Mouse (Mus musculus) stomach, embryonic 15.5 days (tissue): Measurements from ENCODE around the gene Cacna2d3. TPM values are rescaled to one million over a fixed set of nuclear protein-coding genes. Genes with fewer than 3 reads are reported as not detected.

Experiments
- ATAC-seq: fragments of 200-750 bp; cut with Nextera tagmentation; 2 replicates; pipeline ENCODE4 v1.8.0; 2017; ENCODE audit warnings: low read depth, moderate number of reproducible peaks, moderate TSS enrichment; ENCODE audit not compliant: insufficient read depth, low FRiP score
- H3K27ac ChIP-seq: fragments of 300-500 bp; sonication (generic); 2 replicates; pipeline ENCODE4 v1.5.1; 2015; ENCODE audit warnings: mild to moderate bottlenecking, inconsistent platforms
- H3K27me3 ChIP-seq: fragments of 300-500 bp; sonication (generic); replicated peaks from 2 replicates; pipeline ENCODE4 v1.6.1; 2015; ENCODE audit warnings: inconsistent platforms
- H3K36me3 ChIP-seq: fragments of 300-500 bp; sonication (generic); 2 replicates; pipeline ENCODE4 v1.6.1; 2015; ENCODE audit warnings: inconsistent platforms
- H3K4me1 ChIP-seq: fragments of 300-500 bp; sonication (generic); 2 replicates; pipeline ENCODE4 v1.6.1; 2015; ENCODE audit warnings: inconsistent platforms
- H3K4me2 ChIP-seq: fragments of 300-500 bp; sonication (generic); 2 replicates; pipeline ENCODE4 v1.6.1; 2015; ENCODE audit warnings: mild to moderate bottlenecking, inconsistent platforms
- H3K4me3 ChIP-seq: fragments of 300-500 bp; sonication (generic); replicated peaks from 2 replicates; pipeline ENCODE4 v1.5.1; 2015; ENCODE audit warnings: inconsistent platforms
- H3K9ac ChIP-seq: fragments of 300-500 bp; sonication (generic); 2 replicates; pipeline ENCODE4 v1.6.1; 2015; ENCODE audit warnings: inconsistent platforms
- H3K9me3 ChIP-seq: fragments of 300-500 bp; sonication (generic); 2 replicates; pipeline ENCODE4 v1.6.1; 2016; ENCODE audit warnings: inconsistent platforms
- WGBS: fragments of 180-500 bp; shearing (Covaris S2); methylation state at CpG from one replicate; pipeline ENCODE4 v1.1.7; 2015; 5-methylcytosine and 5-hydroxymethylcytosine counted together
- polyA plus RNA-seq: library from polyadenylated mRNA; unstranded; fragments of >200 nt; fragmentation: Nextera tagmentation; extraction: Ambion mirVana; gene quantifications from 2 replicates; pipeline ENCODE4 v1.2.1, GENCODE M21; 2015

Gene Cacna2d3
- polyA plus RNA-seq, 1 experiment from 2014 or later, result 1.6 TPM

DNA sequence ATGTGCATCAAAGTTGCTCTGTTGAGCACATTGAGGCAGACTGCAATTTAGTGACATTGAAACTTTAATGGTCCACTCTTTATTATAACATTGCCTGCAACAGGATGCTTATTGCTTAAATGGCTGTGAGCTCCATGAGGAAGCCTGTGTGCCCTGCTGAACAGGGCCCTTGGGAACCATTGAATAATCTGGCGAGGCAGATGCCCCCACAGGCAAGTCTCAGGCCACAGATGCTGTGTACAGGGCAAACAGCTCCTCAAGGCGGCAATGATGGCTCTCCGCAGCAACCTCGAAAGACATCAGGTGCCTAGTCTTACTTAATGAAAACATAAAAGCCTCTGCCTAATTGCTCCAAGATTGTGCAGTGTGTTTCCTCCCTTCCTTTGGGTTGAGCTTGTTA, 371.0 kb downstream of the Cacna2d3 start:
- 74% methylated on average over 4 of the region's 4 CpGs for WGBS
- Histone ChIP-seq H3K27me3 (no peaks in the 10 kb centered on the region), H3K27ac (no peak overlapping the region), H3K36me3 (no peaks in the 10 kb centered on the region), H3K9ac (no peak overlapping the region), H3K9me3 (no peaks in the 10 kb centered on the region), H3K4me2 (no peak overlapping the region), H3K4me3 (no peak overlapping the region), H3K4me1 (no peaks in the 10 kb centered on the region)
- ATAC-seq, result no peak

DNA sequence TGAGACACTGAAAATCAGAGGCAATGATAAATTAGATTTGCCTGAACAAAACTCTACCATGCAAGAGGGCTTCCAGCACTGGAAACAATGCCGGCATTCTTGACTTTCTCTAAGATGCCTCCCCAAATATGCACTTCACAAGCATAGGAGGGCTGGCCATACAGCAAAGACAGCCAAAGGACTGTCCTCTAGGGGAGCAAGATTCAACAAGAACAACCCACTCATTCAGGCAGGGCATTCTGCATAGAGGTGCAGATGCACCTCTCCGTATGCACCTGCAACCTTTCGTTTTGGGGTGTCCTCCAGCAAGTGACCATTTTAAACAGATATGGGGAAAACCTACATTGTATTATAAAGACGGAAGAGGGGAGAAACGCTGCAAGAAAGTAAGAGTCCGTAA, 380.1 kb downstream of the Cacna2d3 start:
- Histone ChIP-seq H3K36me3 (no peaks in the 10 kb centered on the region), H3K4me1 (no peaks in the 10 kb centered on the region), H3K4me3 (no peak overlapping the region), H3K27ac (no peak overlapping the region), H3K27me3 (no peaks in the 10 kb centered on the region), H3K9ac (no peak overlapping the region), H3K4me2 (no peak overlapping the region), H3K9me3 (no peaks in the 10 kb centered on the region)
- WGBS, result 81% methylated on average over 6 of the region's 6 CpGs
- no peak for ATAC-seq

DNA sequence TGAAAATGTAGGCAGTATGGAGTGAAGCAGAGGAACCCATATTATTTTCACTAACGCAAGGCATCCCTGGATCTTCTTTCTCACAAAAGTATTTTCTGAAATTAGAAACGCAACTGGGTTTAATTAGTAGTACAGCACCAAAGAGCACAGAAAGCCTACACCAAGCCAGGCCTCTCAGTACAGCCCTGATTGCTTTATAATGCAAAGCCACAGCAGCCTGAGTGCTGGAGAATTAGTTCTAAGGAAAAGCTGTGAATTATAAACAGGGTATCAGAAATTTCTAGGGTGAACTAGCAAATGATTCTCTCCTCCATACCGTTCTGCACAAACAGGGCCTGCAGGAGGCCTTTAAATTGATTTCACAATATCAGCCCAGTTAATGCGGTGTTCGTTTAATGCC, 380.9 kb downstream of the Cacna2d3 start:
- no peaks in the 10 kb centered on the region for H3K9me3 ChIP-seq
- H3K36me3 ChIP-seq, result no peaks in the 10 kb centered on the region
- H3K4me2 ChIP-seq, result no peak overlapping the region
- ATAC-seq, result no peak
- H3K4me3 ChIP-seq, result no peak overlapping the region
- no peaks in the 10 kb centered on the region for H3K4me1 ChIP-seq
- WGBS, result 84% methylated on average over 5 of the region's 5 CpGs
- H3K9ac ChIP-seq, result no peak overlapping the region
- no peak overlapping the region for H3K27ac ChIP-seq
- H3K27me3 ChIP-seq, result no peaks in the 10 kb centered on the region

- Histone ChIP-seq H3K4me3 (no peak overlapping the region), H3K27ac (no peak overlapping the region), H3K9ac (no peak overlapping the region), H3K4me2 (no peak overlapping the region), H3K4me1 (no peaks in the 10 kb centered on the region), H3K27me3 (no peaks in the 10 kb centered on the region), H3K9me3 (no peaks in the 10 kb centered on the region), H3K36me3 (no peaks in the 10 kb centered on the region)
- 68% methylated on average over 5 of the region's 5 CpGs for WGBS
- 0 out of 2 replicates have a peak, but pooled peaks have one; percentile 43 for ATAC-seq
These were observed 386.8 kb downstream of the Cacna2d3 start for GRCm38 (mm10) chr14:29334897-29335296.

GRCm38 (mm10) chr14:29334216-29334615, 387.4 kb downstream of the Cacna2d3 start:
- ATAC-seq, result no peak
- Histone ChIP-seq H3K9me3 (no peaks in the 10 kb centered on the region), H3K36me3 (no peaks in the 10 kb centered on the region), H3K9ac (no peak overlapping the region), H3K4me1 (no peaks in the 10 kb centered on the region), H3K4me2 (no peak overlapping the region), H3K27me3 (no peaks in the 10 kb centered on the region), H3K4me3 (no peak overlapping the region), H3K27ac (no peak overlapping the region)
- WGBS, result 87% methylated on average over 2 of the region's 2 CpGs

- Histone ChIP-seq H3K27ac (no peak overlapping the region), H3K9ac (no peak overlapping the region), H3K36me3 (no peaks in the 10 kb centered on the region), H3K4me3 (no peak overlapping the region), H3K27me3 (no peaks in the 10 kb centered on the region), H3K9me3 (no peaks in the 10 kb centered on the region), H3K4me2 (no peak overlapping the region), H3K4me1 (no peaks in the 10 kb centered on the region)
- 86% methylated on average over 5 of the region's 5 CpGs for WGBS
- no peak for ATAC-seq
These were observed 397.3 kb downstream of the Cacna2d3 start for GRCm38 (mm10) chr14:29324430-29324782.

DNA sequence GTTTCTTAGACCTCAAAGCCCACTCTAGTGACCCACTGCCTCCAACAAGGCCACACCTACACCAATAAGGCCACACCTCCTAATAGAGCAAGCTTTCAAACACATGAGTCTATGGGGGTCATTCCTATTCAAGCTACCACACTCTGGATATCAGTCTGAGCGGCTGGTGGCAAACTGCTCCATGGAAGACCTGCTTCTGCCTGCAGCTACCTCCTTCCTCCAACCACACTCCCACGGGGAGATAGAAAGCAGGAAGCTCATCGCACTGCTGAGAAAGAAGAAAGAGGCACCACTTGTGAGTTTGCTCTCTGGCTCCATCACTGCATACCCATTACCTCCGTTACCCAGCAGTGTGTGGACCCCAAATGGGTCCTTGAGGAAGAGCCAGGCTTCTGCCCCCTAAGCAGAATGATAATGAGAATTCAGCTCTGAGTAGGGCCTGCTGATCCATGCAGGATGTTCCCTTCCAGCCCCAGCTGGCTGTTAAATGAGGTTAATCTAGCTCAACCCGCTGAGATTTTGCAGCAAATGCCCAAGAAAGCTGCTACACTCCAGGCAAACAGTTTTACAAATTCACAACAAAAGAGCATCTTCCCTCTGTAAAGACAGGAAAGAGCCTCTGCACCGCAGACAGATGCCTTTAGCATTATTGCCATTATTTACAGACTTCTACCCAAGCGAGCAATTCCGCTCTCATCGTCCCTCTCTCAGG, 397.8 kb downstream of the Cacna2d3 start:
- H3K4me3 ChIP-seq, result no peak overlapping the region
- H3K4me1 ChIP-seq, result no peaks in the 10 kb centered on the region
- WGBS, result 82% methylated on average over 9 of the region's 9 CpGs
- no peak overlapping the region for H3K9ac ChIP-seq
- no peak overlapping the region for H3K27ac ChIP-seq
- H3K4me2 ChIP-seq, result no peak overlapping the region
- H3K36me3 ChIP-seq, result no peaks in the 10 kb centered on the region
- no peak for ATAC-seq
- H3K9me3 ChIP-seq, result no peaks in the 10 kb centered on the region
- no peaks in the 10 kb centered on the region for H3K27me3 ChIP-seq

- Histone ChIP-seq H3K27ac (no peak overlapping the region), H3K36me3 (no peaks in the 10 kb centered on the region), H3K27me3 (no peaks in the 10 kb centered on the region), H3K4me2 (no peak overlapping the region), H3K9me3 (no peaks in the 10 kb centered on the region), H3K4me3 (no peak overlapping the region), H3K9ac (no peak overlapping the region), H3K4me1 (no peaks in the 10 kb centered on the region)
- ATAC-seq, result no peak
- 60% methylated on average over 2 of the region's 2 CpGs for WGBS
These were observed 408.2 kb downstream of the Cacna2d3 start for GRCm38 (mm10) chr14:29313431-29313830.

GRCm38 (mm10) chr14:29305623-29306022, 416.0 kb downstream of the Cacna2d3 start:
- no peaks in the 10 kb centered on the region for H3K4me1 ChIP-seq
- no peak overlapping the region for H3K4me2 ChIP-seq
- H3K4me3 ChIP-seq, result no peak overlapping the region
- no peaks in the 10 kb centered on the region for H3K27me3 ChIP-seq
- H3K9ac ChIP-seq, result no peak overlapping the region
- 80% methylated on average over 9 of the region's 9 CpGs for WGBS
- H3K36me3 ChIP-seq, result no peaks in the 10 kb centered on the region
- no peaks in the 10 kb centered on the region for H3K9me3 ChIP-seq
- no peak for ATAC-seq
- no peak overlapping the region for H3K27ac ChIP-seq

DNA sequence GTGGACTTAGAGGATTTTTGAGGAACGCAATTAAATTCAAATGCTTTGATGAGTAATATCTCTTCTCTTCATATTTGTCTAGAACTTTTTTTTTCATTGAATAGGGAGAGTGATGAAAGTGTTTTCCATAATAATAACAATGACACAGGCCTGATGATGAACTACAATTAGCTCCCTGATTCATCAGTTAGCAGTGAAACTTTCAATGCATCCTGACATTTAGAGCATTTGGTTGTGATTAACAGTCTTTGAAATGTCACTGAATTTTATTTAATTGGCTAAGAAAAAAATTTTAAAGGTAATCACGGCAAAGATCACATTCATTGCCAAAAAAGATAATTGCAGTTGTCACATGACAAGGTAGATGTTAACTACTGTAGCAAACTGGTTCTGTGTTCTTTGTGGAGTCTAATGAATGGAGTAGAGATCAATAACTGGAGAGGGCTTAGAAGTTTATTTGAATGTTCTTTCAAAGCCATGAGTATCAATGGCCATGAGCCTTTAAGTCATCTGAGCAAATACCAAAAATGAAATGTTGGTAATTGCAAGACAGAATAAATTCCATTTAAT, 425.4 kb downstream of the Cacna2d3 start:
- no peak overlapping the region for H3K4me3 ChIP-seq
- H3K36me3 ChIP-seq, result no peaks in the 10 kb centered on the region
- WGBS, result 79% methylated on average over 2 of the region's 2 CpGs
- no peak for ATAC-seq
- no peak overlapping the region for H3K4me2 ChIP-seq
- no peak overlapping the region for H3K27ac ChIP-seq
- no peaks in the 10 kb centered on the region for H3K9me3 ChIP-seq
- H3K9ac ChIP-seq, result no peak overlapping the region
- no peaks in the 10 kb centered on the region for H3K27me3 ChIP-seq
- H3K4me1 ChIP-seq, result no peaks in the 10 kb centered on the region

GRCm38 (mm10) chr14:29278901-29279300, 442.8 kb downstream of the Cacna2d3 start:
- WGBS, result 88% methylated on average over 1 of the region's 1 CpGs
- no peaks in the 10 kb centered on the region for H3K27me3 ChIP-seq
- H3K9me3 ChIP-seq, result no peaks in the 10 kb centered on the region
- H3K4me3 ChIP-seq, result no peak overlapping the region
- H3K36me3 ChIP-seq, result no peaks in the 10 kb centered on the region
- no peak overlapping the region for H3K27ac ChIP-seq
- no peak for ATAC-seq
- no peaks in the 10 kb centered on the region for H3K4me1 ChIP-seq
- no peak overlapping the region for H3K9ac ChIP-seq
- no peak overlapping the region for H3K4me2 ChIP-seq

GRCm38 (mm10) chr14:29278401-29278800, 443.3 kb downstream of the Cacna2d3 start:
- no peak overlapping the region for H3K9ac ChIP-seq
- no peak overlapping the region for H3K4me2 ChIP-seq
- no peaks in the 10 kb centered on the region for H3K36me3 ChIP-seq
- 69% methylated on average over 2 of the region's 2 CpGs for WGBS
- no peak overlapping the region for H3K27ac ChIP-seq
- H3K9me3 ChIP-seq, result no peaks in the 10 kb centered on the region
- H3K4me1 ChIP-seq, result no peaks in the 10 kb centered on the region
- no peak overlapping the region for H3K4me3 ChIP-seq
- no peaks in the 10 kb centered on the region for H3K27me3 ChIP-seq
- no peak for ATAC-seq

- Histone ChIP-seq H3K36me3 (no peaks in the 10 kb centered on the region), H3K4me2 (no peak overlapping the region), H3K9ac (no peak overlapping the region), H3K27me3 (no peaks in the 10 kb centered on the region), H3K4me1 (no peaks in the 10 kb centered on the region), H3K27ac (no peak overlapping the region), H3K9me3 (no peaks in the 10 kb centered on the region), H3K4me3 (no peak overlapping the region)
- no peak for ATAC-seq
- 60% methylated on average over 2 of the region's 2 CpGs for WGBS
These were observed 444.0 kb downstream of the Cacna2d3 start for GRCm38 (mm10) chr14:29277701-29278100.
